Mouse (Mus musculus) C2C12 (cell line): ENCODE data around the gene Kdm4a.

Experiments
- CEBPB ChIP-seq: IDR thresholded peaks from one replicate; pipeline ENCODE4 v1.6.1; 2011; ENCODE audit warnings: low read depth, mild to moderate bottlenecking, control low read depth, moderate library complexity
- CTCF ChIP-seq: IDR thresholded peaks from one replicate; pipeline ENCODE4 v1.5.1; 2011; ENCODE audit not compliant: control insufficient read depth, insufficient read depth, insufficient read length
- FOSL1 ChIP-seq: IDR thresholded peaks from one replicate; pipeline ENCODE4 v1.8.0; 2011; ENCODE audit warnings: mild to moderate bottlenecking, low read length; ENCODE audit not compliant: poor library complexity, insufficient read depth, severe bottlenecking
- MAX ChIP-seq: IDR thresholded peaks from one replicate; pipeline ENCODE4 v1.6.1; 2011; ENCODE audit warnings: mild to moderate bottlenecking, control low read depth
- MYOD1 ChIP-seq: IDR thresholded peaks from one replicate; pipeline ENCODE4 v1.6.1; 2011; ENCODE audit warnings: low read depth; ENCODE audit not compliant: control insufficient read depth, insufficient read length

GRCm38 (mm10) chr4:118105256-118106053 lies 74.4 kb downstream of the Kdm4a start:
- TF ChIP-seq MYOD1: no peak
- no peak for TF ChIP-seq CTCF
- TF ChIP-seq CEBPB: no peak
- no peak for TF ChIP-seq FOSL1
- no peak for TF ChIP-seq MAX
